Mouse (Mus musculus): ENCODE results near the gene Slamf6.
"Not testable (repeated sequence)": the region's sequence is repeated elsewhere in the genome, so short reads cannot be mapped to it uniquely, and the experiment has no call there.

Slamf6 gene

GRCm38 (mm10) chr1:171917305-171918039, at the start of gene Slamf6:
Gene Slamf6, plus strand, starts transcription at chr1:171917515.
- DNase-seq (ENCODE audit: extremely low spot score, low spot score) = no peak

- no peak for DNase-seq (ENCODE audit: extremely low spot score, low spot score)
Observed at GRCm38 (mm10) chr1:171886989-171887388, 30.3 kb upstream of the Slamf6 start.

GRCm38 (mm10) chr1:171895364-171895763, 22.0 kb upstream of the Slamf6 start, which contains the start of gene Gm10521:
Gene Gm10521, plus strand, starts transcription at chr1:171895664.
- not testable (repeated sequence) for DNase-seq (ENCODE audit: extremely low spot score, low spot score)

GRCm38 (mm10) chr1:171904011-171904410, 13.3 kb upstream of the Slamf6 start:
- DNase-seq (ENCODE audit: extremely low spot score, low spot score) = no peak

- no peak for DNase-seq (ENCODE audit: extremely low spot score, low spot score)
Observed at GRCm38 (mm10) chr1:171915638-171916458, 1.5 kb upstream of the Slamf6 start.

- DNase-seq (ENCODE audit: extremely low spot score, low spot score) = no peak
Observed at GRCm38 (mm10) chr1:171918136-171918920, 1.0 kb downstream of the Slamf6 start.

GRCm38 (mm10) chr1:171919193-171919592, 1.9 kb downstream of the Slamf6 start:
- DNase-seq (ENCODE audit: extremely low spot score, low spot score) = no peak

- DNase-seq (ENCODE audit: extremely low spot score, low spot score) = no peak
Observed at GRCm38 (mm10) chr1:171919901-171920510, 2.7 kb downstream of the Slamf6 start.

- no peak for DNase-seq (ENCODE audit: extremely low spot score, low spot score)
Observed at GRCm38 (mm10) chr1:171920989-171921621, 3.8 kb downstream of the Slamf6 start.

- DNase-seq (ENCODE audit: extremely low spot score, low spot score) = no peak
Observed at GRCm38 (mm10) chr1:171921641-171922040, 4.3 kb downstream of the Slamf6 start.

- no peak for DNase-seq (ENCODE audit: extremely low spot score, low spot score)
Observed at GRCm38 (mm10) chr1:171922844-171923243, 5.5 kb downstream of the Slamf6 start.

- DNase-seq (ENCODE audit: extremely low spot score, low spot score) = no peak
Observed at GRCm38 (mm10) chr1:171924900-171925299, 7.6 kb downstream of the Slamf6 start.

GRCm38 (mm10) chr1:171933851-171934250, 16.5 kb downstream of the Slamf6 start:
- no peak for DNase-seq (ENCODE audit: extremely low spot score, low spot score)

GRCm38 (mm10) chr1:171938952-171939948, 21.9 kb downstream of the Slamf6 start:
- no peak for DNase-seq (ENCODE audit: extremely low spot score, low spot score)

GRCm38 (mm10) chr1:171940626-171941025, 23.3 kb downstream of the Slamf6 start:
- DNase-seq (ENCODE audit: extremely low spot score, low spot score) = no peak

- no peak for DNase-seq (ENCODE audit: extremely low spot score, low spot score)
Observed at GRCm38 (mm10) chr1:171946447-171946995, 29.2 kb downstream of the Slamf6 start.

- DNase-seq (ENCODE audit: extremely low spot score, low spot score) = no peak
Observed at GRCm38 (mm10) chr1:171948161-171948945, 31.0 kb downstream of the Slamf6 start.

GRCm38 (mm10) chr1:171948946-171949508, 31.7 kb downstream of the Slamf6 start:
- DNase-seq (ENCODE audit: extremely low spot score, low spot score) = no peak

All from neural tube, embryonic 10.5 days (tissue).